Mouse (Mus musculus): ENCODE data around the gene Lekr1. TPM values are rescaled to one million over a fixed set of nuclear protein-coding genes. Genes with fewer than 3 reads are reported as not detected.

Gene Lekr1
- total and polyA plus RNA-seq, 2 experiments from 2014 or later: 2.2 to 4.1 TPM

GRCm38 (mm10) chr3:65658081-65658612, 7.9 kb upstream of the Lekr1 start:
- Histone ChIP-seq H3K4me1 (ENCODE audit: insufficient read depth, low read length) (peaks cover 6% of the 10 kb centered on the region; the same call in 1 of the 2 replicates), H3K36me3 (ENCODE audit: insufficient read depth, low read length) (no peaks in the 10 kb centered on the region), H3K4me3 (ENCODE audit: low read depth, low read length) (peak overlapping the region; percentile 53), H3K9me3 (ENCODE audit: low read length) (no peaks in the 10 kb centered on the region), H3K9ac (replicated peaks; ENCODE audit: low read length, poor library complexity, severe bottlenecking) (peak overlapping the region; percentile 54; the same call in 1 of the 2 replicates), H3K27ac (ENCODE audit: low read depth, low read length) (no peak overlapping the region), H3K4me2 (ENCODE audit: low read depth, low read length, poor library complexity, severe bottlenecking) (peak overlapping the region; percentile 96), H3K27me3 (ENCODE audit: insufficient read depth, low read length) (0 out of 2 replicates have a peak, but pooled peaks cover 3% of the 10 kb centered on the region)
- 5% methylated on average over 18 of the region's 18 CpGs for WGBS
- TF ChIP-seq CTCF (IDR thresholded peaks at IDR 0.05): no peak
- ATAC-seq (ENCODE audit: low FRiP score) (peak; percentile 33; the same call in 1 of the 2 replicates), DNase-seq (ENCODE audit: low spot score) (peak; percentile 31)

GRCm38 (mm10) chr3:65658721-65659619, 7.1 kb upstream of the Lekr1 start:
- Histone ChIP-seq H3K9me3 (ENCODE audit: low read length) (no peaks in the 10 kb centered on the region), H3K27me3 (ENCODE audit: insufficient read depth, low read length) (0 out of 2 replicates have a peak, but pooled peaks cover 2% of the 10 kb centered on the region), H3K36me3 (ENCODE audit: insufficient read depth, low read length) (no peaks in the 10 kb centered on the region), H3K4me2 (ENCODE audit: low read depth, low read length, poor library complexity, severe bottlenecking) (peak overlapping the region; percentile 96), H3K4me1 (ENCODE audit: insufficient read depth, low read length) (peaks cover 6% of the 10 kb centered on the region; the same call in 1 of the 2 replicates), H3K9ac (replicated peaks; ENCODE audit: low read length, poor library complexity, severe bottlenecking) (peak overlapping the region; percentile 54), H3K4me3 (ENCODE audit: low read depth, low read length) (peak overlapping the region; percentile 53), H3K27ac (ENCODE audit: low read depth, low read length) (peak overlapping the region; percentile 3; the same call in 1 of the 2 replicates)
- no peak; the same call in 1 of the 2 replicates for TF ChIP-seq CTCF (IDR thresholded peaks at IDR 0.05)
- WGBS: under 1% methylated on average over 72 of the region's 72 CpGs
- peak; percentile 72 for ATAC-seq (ENCODE audit: low FRiP score)
- DNase-seq (ENCODE audit: low spot score): peak; percentile 61

- Histone ChIP-seq H3K4me1 (ENCODE audit: insufficient read depth, low read length) (peaks cover 6% of the 10 kb centered on the region; the same call in 1 of the 2 replicates), H3K9ac (replicated peaks; ENCODE audit: low read length, poor library complexity, severe bottlenecking) (peak overlapping the region; percentile 54), H3K36me3 (ENCODE audit: insufficient read depth, low read length) (no peaks in the 10 kb centered on the region), H3K4me3 (ENCODE audit: low read depth, low read length) (peak overlapping the region; percentile 53), H3K4me2 (ENCODE audit: low read depth, low read length, poor library complexity, severe bottlenecking) (peak overlapping the region; percentile 96), H3K27me3 (ENCODE audit: insufficient read depth, low read length) (no peaks in the 10 kb centered on the region), H3K27ac (ENCODE audit: low read depth, low read length) (peak overlapping the region; percentile 3; the same call in 1 of the 2 replicates), H3K9me3 (ENCODE audit: low read length) (no peaks in the 10 kb centered on the region)
- no peak for TF ChIP-seq CTCF (IDR thresholded peaks at IDR 0.05)
- ATAC-seq (ENCODE audit: low FRiP score) (no peak; the same call in none of the 2 replicates), DNase-seq (ENCODE audit: low spot score) (no peak)
- WGBS: 1% methylated on average over 9 of the region's 9 CpGs
Measured at GRCm38 (mm10) chr3:65659620-65659932, 6.5 kb upstream of the Lekr1 start.

GRCm38 (mm10) chr3:65660336-65660735, 5.7 kb upstream of the Lekr1 start:
- Histone ChIP-seq H3K27ac (ENCODE audit: low read depth, low read length) (no peak overlapping the region), H3K36me3 (ENCODE audit: insufficient read depth, low read length) (no peaks in the 10 kb centered on the region), H3K9me3 (ENCODE audit: low read length) (no peaks in the 10 kb centered on the region), H3K27me3 (ENCODE audit: insufficient read depth, low read length) (no peaks in the 10 kb centered on the region), H3K4me3 (ENCODE audit: low read depth, low read length) (no peak overlapping the region), H3K4me2 (ENCODE audit: low read depth, low read length, poor library complexity, severe bottlenecking) (no peak overlapping the region), H3K9ac (replicated peaks; ENCODE audit: low read length, poor library complexity, severe bottlenecking) (no peak overlapping the region), H3K4me1 (ENCODE audit: insufficient read depth, low read length) (peaks cover 6% of the 10 kb centered on the region; the same call in 1 of the 2 replicates)
- no peak for ATAC-seq (ENCODE audit: low FRiP score)
- no peak for TF ChIP-seq CTCF (IDR thresholded peaks at IDR 0.05)
- DNase-seq (ENCODE audit: low spot score): no peak
- WGBS: 94% methylated on average over 4 of the region's 4 CpGs

- no peaks in the 10 kb centered on the region for H3K27me3 ChIP-seq (ENCODE audit: insufficient read depth, low read length)
- H3K4me1 ChIP-seq (ENCODE audit: insufficient read depth, low read length): peaks cover 5% of the 10 kb centered on the region; the same call in 1 of the 2 replicates
- H3K36me3 ChIP-seq (ENCODE audit: insufficient read depth, low read length): no peaks in the 10 kb centered on the region
- H3K4me3 ChIP-seq (ENCODE audit: low read depth, low read length): no peak overlapping the region
- DNase-seq (ENCODE audit: low spot score) (no peak), ATAC-seq (ENCODE audit: low FRiP score) (no peak)
- no peaks in the 10 kb centered on the region for H3K9me3 ChIP-seq (ENCODE audit: low read length)
- TF ChIP-seq CTCF (IDR thresholded peaks at IDR 0.05): no peak; the same call in 1 of the 2 replicates
- H3K27ac ChIP-seq (ENCODE audit: low read depth, low read length): no peak overlapping the region
- 80% methylated on average over 3 of the region's 3 CpGs for WGBS
- H3K4me2 ChIP-seq (ENCODE audit: low read depth, low read length, poor library complexity, severe bottlenecking): no peak overlapping the region
- no peak overlapping the region for H3K9ac ChIP-seq (replicated peaks; ENCODE audit: low read length, poor library complexity, severe bottlenecking)
Measured at GRCm38 (mm10) chr3:65661731-65662130, 4.3 kb upstream of the Lekr1 start.

GRCm38 (mm10) chr3:65663176-65663575, 2.9 kb upstream of the Lekr1 start:
- Histone ChIP-seq H3K36me3 (ENCODE audit: insufficient read depth, low read length) (no peaks in the 10 kb centered on the region), H3K27me3 (ENCODE audit: insufficient read depth, low read length) (no peaks in the 10 kb centered on the region), H3K9me3 (ENCODE audit: low read length) (no peaks in the 10 kb centered on the region), H3K9ac (replicated peaks; ENCODE audit: low read length, poor library complexity, severe bottlenecking) (no peak overlapping the region), H3K4me3 (ENCODE audit: low read depth, low read length) (no peak overlapping the region), H3K4me2 (ENCODE audit: low read depth, low read length, poor library complexity, severe bottlenecking) (no peak overlapping the region), H3K4me1 (ENCODE audit: insufficient read depth, low read length) (peaks cover 4% of the 10 kb centered on the region; the same call in 1 of the 2 replicates), H3K27ac (ENCODE audit: low read depth, low read length) (no peak overlapping the region)
- DNase-seq (ENCODE audit: low spot score) (no peak), ATAC-seq (ENCODE audit: low FRiP score) (no peak)
- TF ChIP-seq CTCF (IDR thresholded peaks at IDR 0.05): no peak
- WGBS: 73% methylated on average over 11 of the region's 11 CpGs
